Mouse (Mus musculus) liver, embryonic 16.5 days (tissue): ENCODE results near the gene Abcf3. TPM values are rescaled to one million over a fixed set of nuclear protein-coding genes. Genes with fewer than 3 reads are reported as not detected.
A peak's percentile ranks its signal among the peaks of the same experiment; 100 is the strongest.

Experiments used
- ATAC-seq: fragments of 200-750 bp; cut with Nextera tagmentation; 2 replicates; pipeline ENCODE4 v1.8.0; 2017; ENCODE audit warnings: low read depth, mild to moderate bottlenecking, moderate number of reproducible peaks, moderate library complexity
- H3K27ac ChIP-seq: fragments of 300-500 bp; sonication (generic); 2 replicates; pipeline ENCODE4 v1.5.1; 2014; ENCODE audit warnings: mild to moderate bottlenecking, low read length
- H3K27me3 ChIP-seq: fragments of 300-500 bp; sonication (generic); 2 replicates; pipeline ENCODE4 v1.6.1; 2014; ENCODE audit warnings: low read depth, low read length, mixed read lengths; ENCODE audit not compliant: control insufficient read depth, insufficient read depth
- H3K36me3 ChIP-seq: fragments of 300-500 bp; sonication (generic); 2 replicates; pipeline ENCODE4 v1.6.1; 2014; ENCODE audit warnings: mild to moderate bottlenecking; ENCODE audit not compliant: control insufficient read depth, insufficient read depth
- H3K4me1 ChIP-seq: fragments of 300-500 bp; sonication (generic); 2 replicates; pipeline ENCODE4 v1.6.1; 2014; ENCODE audit warnings: low read depth, low read length, mixed read lengths; ENCODE audit not compliant: control insufficient read depth
- H3K4me2 ChIP-seq: fragments of 300-500 bp; sonication (generic); 2 replicates; pipeline ENCODE4 v1.6.1; 2014; ENCODE audit warnings: low read depth, low read length, mixed read lengths
- H3K4me3 ChIP-seq: fragments of 300-500 bp; sonication (generic); 2 replicates; pipeline ENCODE4 v1.5.1; 2014; ENCODE audit warnings: low read depth, mild to moderate bottlenecking, low read length
- H3K9ac ChIP-seq: fragments of 300-500 bp; sonication (generic); 2 replicates; pipeline ENCODE4 v1.6.1; 2014; ENCODE audit warnings: low read depth, low read length
- H3K9me3 ChIP-seq: fragments of 300-500 bp; sonication (generic); replicated peaks from 2 replicates; pipeline ENCODE4 v1.6.1; 2016; ENCODE audit warnings: low read length; ENCODE audit not compliant: control insufficient read depth
- WGBS: fragments of 180-500 bp; shearing (Covaris S2); extraction: QIAGEN DNeasy Blood & Tissue Kit; methylation state at CpG from one replicate; pipeline ENCODE4 v1.1.7; 2014; ENCODE audit not compliant: insufficient replicate concordance; 5-methylcytosine and 5-hydroxymethylcytosine counted together
- polyA plus RNA-seq: library from polyadenylated mRNA; unstranded; fragments of >200 nt; fragmentation: Nextera tagmentation; extraction: Ambion mirVana; gene quantifications from 2 replicates; pipeline ENCODE4 v1.2.1, GENCODE M21; 2015

Abcf3 gene
- polyA plus RNA-seq, 1 experiment from 2014 or later: 24.6 TPM

DNA sequence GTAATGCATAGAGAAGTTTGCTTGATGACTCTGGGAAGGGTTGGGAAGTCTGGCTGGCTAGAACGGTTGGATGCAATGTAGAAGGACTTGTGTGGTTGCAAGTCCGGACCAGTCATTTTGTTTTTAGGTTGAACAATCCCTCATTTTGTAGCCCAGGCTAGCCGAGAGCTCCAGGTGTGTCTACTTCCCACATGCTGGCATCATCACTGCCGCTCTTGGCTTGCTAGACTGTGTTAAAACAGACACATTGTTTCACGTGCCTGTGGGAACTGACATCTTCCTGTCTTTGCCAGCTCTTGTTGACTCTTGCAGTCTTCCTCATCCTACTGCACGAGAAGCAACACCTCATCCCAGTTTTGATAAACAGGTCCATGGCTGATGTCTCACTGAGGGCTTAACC, 6.6 kb downstream of the Abcf3 start:
- ATAC-seq: no peak
- WGBS: 72% methylated on average over 6 of the region's 6 CpGs

DNA sequence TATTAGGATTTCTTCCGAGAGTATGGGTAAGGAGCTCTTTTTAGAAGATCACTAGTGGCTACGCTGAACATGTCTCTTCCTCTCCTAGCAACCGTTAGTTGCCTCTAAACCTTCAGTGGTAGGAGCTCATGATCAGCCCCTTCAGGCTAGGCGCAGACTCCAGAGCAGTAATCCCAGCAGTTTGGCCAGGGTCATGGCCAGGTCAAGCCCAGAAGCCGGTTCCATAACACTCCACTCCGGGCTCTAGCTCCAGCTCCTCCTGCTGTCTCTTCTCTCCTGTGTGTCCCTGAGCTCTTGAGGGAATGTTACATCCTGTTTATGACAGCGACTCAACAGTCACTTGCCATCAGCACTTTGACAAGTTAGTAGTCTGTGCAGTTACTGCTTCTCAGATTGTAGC, 9.0 kb downstream of the Abcf3 start:
- H3K36me3 ChIP-seq: peaks cover 38% of the 10 kb centered on the region
- no peak overlapping the region for H3K4me3 ChIP-seq
- no peak for ATAC-seq
- H3K9me3 ChIP-seq: no peaks in the 10 kb centered on the region
- H3K4me2 ChIP-seq: no peak overlapping the region
- H3K27ac ChIP-seq: no peak overlapping the region
- no peak overlapping the region for H3K9ac ChIP-seq
- no peaks in the 10 kb centered on the region for H3K4me1 ChIP-seq
- 76% methylated on average over 7 of the region's 7 CpGs for WGBS
- no peaks in the 10 kb centered on the region for H3K27me3 ChIP-seq

More for the DNA sequence above, 6.6 kb downstream of the Abcf3 start:
- Histone ChIP-seq H3K9me3 (no peaks in the 10 kb centered on the region), H3K27me3 (no peaks in the 10 kb centered on the region), H3K9ac (no peak overlapping the region), H3K4me2 (no peak overlapping the region), H3K27ac (no peak overlapping the region), H3K4me3 (no peak overlapping the region), H3K36me3 (peaks cover 44% of the 10 kb centered on the region), H3K4me1 (peaks cover under 1% of the 10 kb centered on the region; the same call in 1 of the 2 replicates)

DNA sequence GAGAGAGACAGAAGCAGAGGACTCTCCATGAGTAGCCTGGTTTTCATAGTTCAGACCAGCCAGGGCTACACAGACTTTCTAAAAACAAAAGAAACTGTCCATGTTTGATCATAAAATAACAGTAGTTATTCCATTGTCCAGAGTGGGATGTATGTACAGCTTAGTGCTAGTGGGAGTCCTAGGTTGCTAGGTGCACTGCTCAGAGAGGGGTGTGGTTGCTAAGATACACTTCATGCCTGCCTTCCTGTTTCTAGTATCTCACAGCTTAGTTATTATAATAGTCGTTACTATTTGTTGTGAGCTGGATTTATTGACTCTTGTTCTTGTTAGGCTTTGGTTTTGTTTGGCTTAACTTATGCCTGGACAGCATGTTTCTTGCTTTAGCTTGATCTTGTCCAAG, 16.7 kb downstream of the Abcf3 start:
- H3K27ac ChIP-seq: no peak overlapping the region
- H3K4me1 ChIP-seq: no peaks in the 10 kb centered on the region
- H3K36me3 ChIP-seq: peaks cover 17% of the 10 kb centered on the region
- WGBS: 41% methylated on average over 1 of the region's 1 CpGs
- no peak overlapping the region for H3K4me2 ChIP-seq
- no peak overlapping the region for H3K9ac ChIP-seq
- no peaks in the 10 kb centered on the region for H3K9me3 ChIP-seq
- no peaks in the 10 kb centered on the region for H3K27me3 ChIP-seq
- H3K4me3 ChIP-seq: no peak overlapping the region
- ATAC-seq: no peak

DNA sequence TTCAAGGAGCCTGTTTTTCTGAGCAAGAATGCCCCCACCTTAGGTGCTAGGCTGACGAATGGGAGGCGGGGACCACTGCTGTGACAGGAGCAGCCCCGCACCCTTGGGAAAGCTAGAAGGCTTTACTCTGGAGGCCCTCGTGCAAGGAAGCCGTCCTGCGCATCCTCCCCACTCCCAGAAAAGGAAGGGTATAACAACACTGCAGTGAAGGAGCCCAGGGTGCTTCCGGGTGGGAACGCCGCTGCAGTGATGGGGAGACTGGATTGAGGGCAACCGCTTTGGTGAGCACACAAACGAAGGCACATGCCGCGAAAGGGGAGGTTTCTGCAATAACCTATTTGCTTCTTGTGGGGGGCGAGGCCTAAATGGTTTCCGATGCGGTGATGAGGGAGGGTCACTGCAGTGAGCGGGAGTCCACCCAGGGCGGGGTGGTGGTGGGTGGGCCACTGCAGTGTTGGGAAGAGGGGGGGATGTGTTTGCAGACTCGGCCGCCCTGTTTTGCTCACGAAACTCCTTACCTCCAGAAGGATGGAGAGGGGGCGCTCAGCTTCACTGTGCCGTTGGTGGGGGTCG, 41.1 kb downstream of the Abcf3 start, which contains the start of gene Vwa5b2:
Gene Vwa5b2 (plus strand): TSS at position 106 of the 573 bp plus-strand sequence.
- Histone ChIP-seq H3K27me3 (peaks cover 66% of the 10 kb centered on the region), H3K27ac (no peak within 1 kb of the TSS), H3K36me3 (no peaks in the 10 kb centered on the region), H3K9ac (peak within 1 kb of the TSS; percentile 24; the same call in 1 of the 2 replicates), H3K4me2 (peak within 1 kb of the TSS; percentile 60), H3K4me1 (peaks cover 22% of the 10 kb centered on the region), H3K9me3 (no peaks in the 10 kb centered on the region), H3K4me3 (peak within 1 kb of the TSS; percentile 50)
- WGBS: 3% methylated on average over 24 of the region's 24 CpGs
- no peak for ATAC-seq

DNA sequence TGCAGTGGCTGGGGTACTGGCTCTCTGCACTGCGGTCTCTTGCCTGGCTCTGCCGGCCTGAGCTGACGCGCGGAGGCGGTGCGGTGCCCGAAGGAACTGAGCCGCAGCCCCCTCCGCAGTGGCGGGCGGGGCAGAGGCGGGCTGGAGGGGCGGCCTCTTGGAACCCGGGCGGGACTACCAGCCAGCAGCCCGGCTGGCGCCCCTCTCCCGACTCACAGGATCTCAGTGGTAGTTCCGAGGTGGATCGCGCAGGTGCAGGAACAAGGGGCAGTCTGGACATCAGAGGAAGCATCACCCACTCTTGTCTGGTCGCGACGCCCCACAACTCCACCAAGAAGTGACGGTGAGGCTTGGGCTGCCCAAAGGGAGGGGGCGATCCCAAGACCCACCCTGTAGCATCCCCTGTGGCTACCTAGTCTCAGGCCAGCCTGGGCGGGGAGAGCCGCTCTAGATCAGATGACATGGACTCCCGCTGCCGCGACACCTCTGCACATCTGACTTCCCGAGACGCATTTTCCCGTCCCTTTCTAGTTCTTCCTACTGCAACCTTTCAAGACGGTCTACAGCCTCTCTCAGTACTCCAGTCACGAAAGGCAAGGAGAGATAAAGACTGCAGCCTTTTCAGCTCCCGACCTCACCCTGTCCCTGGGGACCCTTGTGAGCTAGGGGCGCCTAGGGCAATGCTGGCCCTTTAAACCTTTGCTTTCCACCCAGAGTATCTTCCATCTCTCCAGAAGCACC, 41.7 kb downstream of the Abcf3 start:
- H3K36me3 ChIP-seq: no peaks in the 10 kb centered on the region
- H3K9ac ChIP-seq: peak overlapping the region; percentile 24; the same call in 1 of the 2 replicates
- H3K9me3 ChIP-seq: no peaks in the 10 kb centered on the region
- H3K27ac ChIP-seq: no peak overlapping the region
- peaks cover 29% of the 10 kb centered on the region for H3K4me1 ChIP-seq
- WGBS: 0% methylated on average over 36 of the region's 39 CpGs
- H3K27me3 ChIP-seq: peaks cover 66% of the 10 kb centered on the region
- ATAC-seq: 0 out of 2 replicates have a peak, but pooled peaks have one; percentile 27
- H3K4me2 ChIP-seq: peak overlapping the region; percentile 60
- H3K4me3 ChIP-seq: peak overlapping the region; percentile 50

DNA sequence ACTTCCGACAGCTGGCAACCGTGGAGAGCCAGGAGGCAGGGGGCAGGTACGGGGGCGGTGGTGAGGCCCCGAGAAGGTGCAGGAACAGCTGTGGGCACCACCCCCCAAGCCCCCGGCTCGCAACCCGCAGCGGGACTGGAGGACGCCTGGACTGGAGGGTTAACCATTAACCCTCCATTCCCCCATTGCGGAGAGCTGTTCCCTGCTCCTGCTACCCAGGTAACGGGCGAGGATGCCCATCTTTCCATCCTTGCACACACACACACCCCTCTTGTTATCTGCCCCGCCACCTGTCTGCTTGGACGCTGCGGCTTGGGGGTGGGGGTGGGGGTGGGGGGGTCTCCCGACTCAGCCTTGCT, 42.3 kb downstream of the Abcf3 start:
- 2% methylated on average over 17 of the region's 17 CpGs for WGBS
- peak overlapping the region; percentile 60 for H3K4me2 ChIP-seq
- no peak overlapping the region for H3K27ac ChIP-seq
- H3K4me3 ChIP-seq: peak overlapping the region; percentile 50
- H3K9me3 ChIP-seq: no peaks in the 10 kb centered on the region
- H3K4me1 ChIP-seq: peaks cover 34% of the 10 kb centered on the region
- ATAC-seq: no peak
- peaks cover 66% of the 10 kb centered on the region for H3K27me3 ChIP-seq
- H3K36me3 ChIP-seq: no peaks in the 10 kb centered on the region
- no peak overlapping the region for H3K9ac ChIP-seq

DNA sequence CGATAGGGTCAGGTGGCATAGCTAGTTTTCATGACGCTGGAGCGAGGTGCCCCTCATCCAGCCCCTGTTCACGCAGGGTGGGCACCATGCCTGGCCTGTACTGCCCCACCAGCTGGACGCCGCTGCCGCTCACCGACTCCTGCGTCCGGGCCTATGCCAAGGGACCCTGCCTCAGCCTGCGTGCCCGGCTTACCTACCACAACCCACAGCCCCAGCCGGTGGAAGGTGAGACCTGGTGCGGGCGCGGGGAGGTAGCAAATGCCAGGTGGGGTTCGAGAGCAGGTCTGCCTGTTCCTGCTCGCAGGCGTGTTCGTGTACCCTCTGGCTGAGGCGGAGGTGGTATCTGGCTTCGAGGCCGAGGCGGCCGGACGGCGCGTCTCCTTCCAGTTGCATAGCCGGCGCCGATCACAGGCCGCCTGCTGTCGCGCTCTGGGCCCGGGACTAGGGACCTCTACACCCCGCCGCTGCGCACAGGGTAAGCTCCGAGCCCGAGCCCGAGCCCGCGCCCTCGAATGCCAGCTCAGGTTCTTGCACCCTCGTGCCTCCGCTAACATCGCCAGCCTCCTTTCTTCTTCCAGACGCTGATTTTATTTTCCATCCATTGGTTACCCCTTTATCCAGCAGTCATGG, 42.8 kb downstream of the Abcf3 start:
- 4% methylated on average over 47 of the region's 48 CpGs for WGBS
- no peaks in the 10 kb centered on the region for H3K9me3 ChIP-seq
- ATAC-seq: no peak
- peaks cover 66% of the 10 kb centered on the region for H3K27me3 ChIP-seq
- H3K4me1 ChIP-seq: peaks cover 40% of the 10 kb centered on the region
- no peaks in the 10 kb centered on the region for H3K36me3 ChIP-seq
- no peak overlapping the region for H3K27ac ChIP-seq
- peak overlapping the region; percentile 50 for H3K4me3 ChIP-seq
- H3K9ac ChIP-seq: no peak overlapping the region
- H3K4me2 ChIP-seq: peak overlapping the region; percentile 60; the same call in 1 of the 2 replicates

DNA sequence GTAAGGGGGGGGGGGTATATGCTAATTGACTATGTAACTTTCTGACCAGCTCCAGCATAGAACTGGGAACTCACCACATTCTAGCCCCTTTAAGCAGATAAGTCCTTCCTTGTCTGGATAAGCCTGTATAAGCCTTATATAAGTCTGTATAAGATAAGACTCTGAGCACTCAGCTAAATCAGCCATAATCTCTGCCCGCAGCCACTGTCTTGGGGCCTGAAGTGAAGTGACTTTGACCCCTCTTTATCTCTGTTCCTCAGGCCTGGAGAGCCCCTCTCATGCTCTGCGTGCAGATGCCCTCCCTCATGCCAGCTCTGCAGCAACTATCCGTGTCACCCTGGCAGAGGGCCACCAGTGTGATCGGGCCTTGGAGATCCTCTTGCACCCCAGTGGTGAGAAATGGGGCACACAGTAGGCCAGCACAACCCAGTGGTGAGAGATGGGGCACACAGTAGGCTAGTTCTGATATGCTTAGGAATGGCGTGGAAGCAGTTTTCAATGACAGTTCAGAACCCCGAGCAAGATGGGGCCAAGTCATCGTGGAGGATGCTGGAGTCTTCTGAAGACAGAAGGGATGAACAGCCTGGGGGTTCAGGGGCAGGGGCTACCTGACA, 46.8 kb downstream of the Abcf3 start:
- no peaks in the 10 kb centered on the region for H3K9me3 ChIP-seq
- H3K9ac ChIP-seq: no peak overlapping the region; the same call in 1 of the 2 replicates
- H3K4me2 ChIP-seq: peak overlapping the region; percentile 20; the same call in 1 of the 2 replicates
- peak overlapping the region; percentile 33; the same call in 1 of the 2 replicates for H3K27ac ChIP-seq
- peaks cover 39% of the 10 kb centered on the region for H3K4me1 ChIP-seq
- ATAC-seq: peak; percentile 87
- peaks cover 39% of the 10 kb centered on the region for H3K27me3 ChIP-seq
- H3K36me3 ChIP-seq: no peaks in the 10 kb centered on the region
- H3K4me3 ChIP-seq: no peak overlapping the region
- 39% methylated on average over 7 of the region's 7 CpGs for WGBS
